Mouse (Mus musculus) adrenal gland, adult 10 weeks (tissue): ENCODE results near the gene Defb43. TPM values are rescaled to one million over a fixed set of nuclear protein-coding genes. Genes with fewer than 3 reads are reported as not detected.

Experiments
- polyA plus RNA-seq: library from polyadenylated mRNA; stranded (reverse); fragments of 350-450 nt; fragmentation: Illumina TruSeq; extraction: RNeasy Lipid Tissue Mini Kit (QIAGEN cat#74804); gene quantifications from one replicate; pipeline ENCODE4 v1.2.3, GENCODE M21; 2014; ENCODE audit warnings: low read depth, low replicate concordance

Defb43 gene
- polyA plus RNA-seq, result not detected

GRCm38 (mm10) chr14:63011471-63011870, at the start of gene Defb43:
Defb43 (plus strand) TSS chr14:63011771.

GRCm38 (mm10) chr14:62984410-62984809, 27.2 kb upstream of the Defb43 start, which contains the start of gene Defb48:
Defb48 (minus strand) TSS chr14:62984510.

GRCm38 (mm10) chr14:62997777-62998176, 13.8 kb upstream of the Defb43 start, which contains the start of gene Defb47:
Defb47 (plus strand) TSS chr14:62998077.

GRCm38 (mm10) chr14:63046691-63047090, 35.1 kb downstream of the Defb43 start, which contains the start of gene Defb42:
Defb42 (plus strand) TSS chr14:63046991.

GRCm38 (mm10) chr14:63049910-63050370, 38.4 kb downstream of the Defb43 start, which contains the start of gene Defb30:
Defb30 (minus strand) TSS chr14:63049960.

Other genes starting within 250 kb of the Defb43 start
- gene Wdfy2, start 174.1 kb upstream of the Defb43 start, polyA plus RNA-seq, result 55.2 TPM
- not detected for gene Defb48, start 27.3 kb upstream of the Defb43 start, polyA plus RNA-seq
- not detected for gene Defb47, start 13.7 kb upstream of the Defb43 start, polyA plus RNA-seq
- gene Defb42, start 35.2 kb downstream of the Defb43 start, polyA plus RNA-seq, result 0.82 TPM
- gene Defb30, start 38.2 kb downstream of the Defb43 start, polyA plus RNA-seq, result not detected